Mouse (Mus musculus) lung, postnatal 25 days (tissue): ENCODE data around the gene Gp9.
A peak's percentile ranks its signal among the peaks of the same experiment; 100 is the strongest.
"Not testable (repeated sequence)": the region's sequence is repeated elsewhere in the genome, so short reads cannot be mapped to it uniquely, and the experiment has no call there.

Experiments used
- DNase-seq: peaks from one replicate; pipeline ENCODE4 v3.0.0; 2022; ENCODE audit warnings: low spot score

Gp9 gene

GRCm38 (mm10) chr6:87750184-87750910, 27.5 kb upstream of the Gp9 start:
- no peak for DNase-seq

- no peak for DNase-seq
Observed at GRCm38 (mm10) chr6:87751574-87751973, 26.3 kb upstream of the Gp9 start.

GRCm38 (mm10) chr6:87755196-87755595, 22.7 kb upstream of the Gp9 start:
- DNase-seq, result no peak

- DNase-seq, result no peak
Observed at GRCm38 (mm10) chr6:87756896-87757295, 21.0 kb upstream of the Gp9 start.

DNA sequence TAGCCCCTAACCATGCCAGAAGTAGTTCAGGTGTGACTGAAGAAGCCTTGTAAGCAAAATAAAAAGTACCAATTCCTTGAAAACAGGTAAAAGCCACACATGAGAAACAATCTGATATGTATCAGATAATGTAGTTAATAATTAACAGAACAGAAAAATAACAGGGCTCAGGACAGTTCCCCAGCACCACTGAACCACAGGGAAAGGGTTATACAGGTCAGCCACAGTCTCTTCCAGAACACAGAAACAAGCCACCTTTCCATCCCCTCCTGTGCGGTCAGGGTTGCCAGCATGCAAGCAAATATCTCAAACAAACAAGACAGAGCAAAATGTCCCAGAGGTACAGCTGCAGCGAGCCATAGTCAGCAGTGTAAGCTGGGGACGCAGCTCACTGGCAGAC, 18.5 kb upstream of the Gp9 start:
- DNase-seq, result no peak

GRCm38 (mm10) chr6:87759850-87760249, 18.0 kb upstream of the Gp9 start:
- DNase-seq, result no peak

GRCm38 (mm10) chr6:87762161-87762560, 15.7 kb upstream of the Gp9 start:
- no peak for DNase-seq

DNA sequence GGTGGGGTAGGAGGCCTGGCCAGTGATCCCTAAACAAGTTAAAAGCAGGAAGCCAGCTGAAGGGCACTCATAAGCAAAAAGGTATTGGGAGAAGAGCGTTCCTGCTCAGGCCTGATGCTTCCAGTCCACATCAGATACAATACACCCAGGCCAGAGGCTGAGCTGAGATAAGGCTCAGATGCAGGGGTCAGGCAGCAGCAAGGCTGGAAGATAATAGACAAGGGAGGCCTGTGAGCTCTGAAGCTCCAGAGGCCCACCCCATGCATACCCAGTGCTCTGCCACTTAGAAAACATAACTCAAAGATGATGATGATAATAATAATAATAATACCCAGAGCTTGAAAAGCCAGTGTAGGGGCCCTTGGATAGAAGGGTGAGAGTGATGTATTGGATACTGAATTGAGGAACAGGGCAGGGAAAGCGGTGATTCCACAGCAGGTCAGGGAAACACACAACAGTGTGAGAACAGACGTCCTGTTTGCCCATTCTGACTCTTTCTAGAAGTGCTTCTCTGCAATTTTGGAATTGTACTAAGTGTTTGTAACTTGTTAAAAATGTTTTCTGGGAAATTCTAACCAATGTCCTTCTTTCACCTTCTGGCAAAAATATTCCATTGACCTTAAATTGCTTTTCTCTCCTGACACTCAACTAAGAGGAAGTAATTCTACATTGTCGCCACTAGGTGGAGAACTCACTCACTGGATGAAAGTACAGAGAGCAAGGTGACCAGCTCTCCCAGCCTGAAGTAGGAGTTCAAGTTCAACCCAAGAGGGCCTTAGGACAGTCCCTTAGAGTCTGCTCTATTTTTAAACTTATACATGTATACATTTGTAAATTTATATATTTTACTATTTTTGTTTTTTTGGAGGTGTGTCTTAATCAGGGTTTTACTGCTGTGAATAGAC, 14.2 kb upstream of the Gp9 start:
- DNase-seq, result peak; percentile 62

DNA sequence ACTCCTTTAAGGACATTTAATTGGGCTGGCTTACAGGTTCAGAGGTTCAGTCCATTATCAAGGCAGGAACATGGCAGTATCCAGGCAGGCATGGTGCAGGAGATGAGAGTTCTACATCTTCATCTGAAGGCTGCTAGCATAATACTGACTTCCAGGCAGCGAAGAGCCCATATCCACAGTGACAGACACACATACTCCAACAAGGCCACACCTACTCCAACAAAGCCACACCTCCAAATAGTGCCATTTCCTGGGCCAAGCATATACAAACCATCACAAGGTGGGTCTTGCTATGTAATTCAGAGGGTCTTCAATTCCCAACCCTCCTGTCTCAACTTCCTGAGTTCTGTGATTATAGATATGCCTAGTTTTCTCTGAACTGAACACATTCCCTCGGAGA, 13.6 kb upstream of the Gp9 start:
- DNase-seq, result not testable (repeated sequence)

DNA sequence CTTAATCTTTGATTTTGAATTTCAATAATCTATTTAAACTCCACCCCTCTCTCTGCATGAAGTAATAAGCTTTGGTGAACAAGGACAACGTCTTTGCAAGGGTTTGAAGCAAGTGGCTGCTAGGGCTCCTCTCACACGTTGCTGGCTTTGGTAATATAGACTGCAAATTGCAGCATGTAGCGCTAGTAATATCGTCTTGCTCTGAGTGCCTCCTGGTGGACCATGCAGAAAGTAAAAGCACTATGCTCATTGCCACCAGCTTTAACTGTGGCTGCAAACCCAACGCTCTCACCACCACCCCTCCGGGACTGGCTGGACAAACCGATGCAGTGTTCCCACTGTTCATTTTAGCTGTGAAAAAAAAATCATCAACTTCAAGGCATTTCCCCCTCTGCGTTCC, 7.2 kb upstream of the Gp9 start:
- DNase-seq, result no peak

DNA sequence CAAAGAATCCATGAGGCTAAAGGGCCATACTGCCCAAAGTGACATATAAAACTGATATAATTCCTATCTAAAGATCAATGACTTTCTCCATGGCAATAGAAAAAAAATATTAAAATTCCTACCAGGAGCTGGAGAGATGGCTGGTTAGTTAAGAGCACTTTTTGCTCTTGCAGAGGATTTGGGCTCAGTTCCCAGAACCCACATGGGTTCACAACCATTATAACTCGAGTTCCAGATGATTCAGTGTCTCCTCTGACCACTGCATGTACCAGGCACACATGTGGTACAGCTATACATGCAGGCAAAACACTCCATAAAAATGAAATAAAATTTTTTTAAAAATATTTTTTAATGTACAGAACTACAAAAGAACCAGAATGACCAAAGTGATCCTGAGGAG, 3.4 kb upstream of the Gp9 start:
- no peak for DNase-seq

DNA sequence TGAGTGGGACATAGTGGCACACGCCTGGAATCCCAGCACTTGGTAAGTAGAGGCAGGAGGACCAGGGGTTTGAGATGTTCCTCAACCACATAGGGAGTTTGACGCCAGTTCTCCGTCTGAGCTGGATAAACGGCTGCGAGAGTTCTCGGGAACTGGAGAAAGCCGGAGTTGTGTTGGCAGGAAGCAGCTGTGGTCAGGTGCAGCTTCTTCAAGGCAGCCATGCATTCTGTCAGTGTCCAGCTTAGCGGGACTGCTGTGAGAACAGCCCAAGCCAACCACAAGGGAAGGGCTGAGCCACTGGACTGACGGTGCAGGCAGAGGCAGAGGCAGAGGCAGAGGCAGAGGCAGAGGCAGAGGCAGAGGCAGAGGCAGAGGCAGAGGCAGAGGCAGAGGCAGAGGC, 3.0 kb upstream of the Gp9 start:
- no peak for DNase-seq

DNA sequence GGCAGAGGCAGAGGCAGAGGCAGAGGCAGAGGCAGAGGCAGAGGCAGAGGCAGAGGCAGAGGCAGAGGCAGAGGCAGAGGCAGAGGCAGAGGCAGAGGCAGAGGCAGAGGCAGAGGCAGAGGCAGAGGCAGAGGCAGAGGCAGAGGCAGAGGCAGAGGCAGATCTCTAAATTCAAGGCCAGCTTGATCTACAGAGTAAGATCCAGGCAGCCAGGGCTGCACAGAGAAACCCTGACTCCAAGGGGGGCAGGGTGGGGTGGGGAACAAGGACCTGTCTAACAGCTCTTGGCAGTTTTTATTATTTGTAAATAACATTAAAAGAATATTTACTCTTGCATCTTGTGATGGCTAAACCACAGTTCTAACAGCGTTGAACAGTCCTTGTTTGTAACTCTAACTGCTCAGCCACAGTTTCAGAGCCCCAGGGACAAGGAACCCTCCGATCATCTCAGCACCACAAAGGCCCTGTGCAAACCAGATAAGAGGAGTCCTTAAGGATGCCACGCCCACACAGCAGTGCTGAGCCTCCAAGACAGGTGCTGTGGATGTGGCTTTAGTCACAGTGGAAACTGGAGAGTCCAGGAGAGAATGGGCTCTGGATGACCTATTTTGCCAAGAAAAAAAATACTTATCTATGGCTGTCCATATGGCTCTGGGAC, 2.2 kb upstream of the Gp9 start:
- DNase-seq, result no peak

- no peak for DNase-seq
Observed at GRCm38 (mm10) chr6:87776663-87777062, 1.2 kb upstream of the Gp9 start.

DNA sequence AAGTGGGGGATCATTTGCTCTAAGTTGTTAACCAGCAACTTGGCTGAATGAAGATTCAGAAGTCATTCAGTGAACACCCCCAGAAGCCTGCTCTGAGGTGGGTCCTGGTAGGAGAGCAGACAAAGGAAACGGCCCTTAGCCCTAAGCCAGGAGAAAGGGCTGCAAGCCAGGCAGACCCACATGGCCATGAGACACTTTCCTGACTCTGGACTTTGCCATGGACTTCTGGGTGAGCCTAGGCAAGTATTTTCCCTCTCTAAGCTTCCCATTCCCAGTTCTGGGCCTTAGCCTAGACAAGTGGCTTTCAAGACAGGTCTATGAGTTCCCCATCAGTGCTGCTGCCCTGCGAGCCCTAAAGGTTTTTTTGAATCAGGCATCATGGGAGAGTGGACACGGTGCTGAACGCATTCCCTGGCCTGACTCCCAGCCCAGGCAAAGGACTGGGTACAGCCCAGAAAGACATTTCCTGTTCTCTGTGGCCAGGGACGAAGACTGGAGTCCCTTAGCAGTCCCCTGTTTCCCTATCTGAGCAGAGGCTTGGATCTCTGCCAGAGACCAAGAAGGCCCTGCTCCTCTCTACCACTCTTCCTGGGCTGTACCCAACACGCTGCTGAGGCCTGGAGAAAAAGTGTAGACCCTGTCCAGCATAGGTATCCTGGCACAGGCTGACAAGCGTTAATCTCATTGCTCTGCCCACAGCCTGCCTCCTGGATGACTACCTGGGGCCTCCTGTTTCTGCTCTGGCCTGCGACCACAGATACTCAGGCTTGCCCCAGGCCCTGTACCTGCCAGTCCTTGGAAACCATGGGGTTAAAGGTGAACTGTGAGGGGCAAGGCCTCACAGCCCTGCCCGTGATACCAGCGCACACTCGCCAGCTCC, 662 bp downstream of the Gp9 start:
- no peak for DNase-seq

- no peak for DNase-seq
Observed at GRCm38 (mm10) chr6:87779174-87780165, 1.6 kb downstream of the Gp9 start.

DNA sequence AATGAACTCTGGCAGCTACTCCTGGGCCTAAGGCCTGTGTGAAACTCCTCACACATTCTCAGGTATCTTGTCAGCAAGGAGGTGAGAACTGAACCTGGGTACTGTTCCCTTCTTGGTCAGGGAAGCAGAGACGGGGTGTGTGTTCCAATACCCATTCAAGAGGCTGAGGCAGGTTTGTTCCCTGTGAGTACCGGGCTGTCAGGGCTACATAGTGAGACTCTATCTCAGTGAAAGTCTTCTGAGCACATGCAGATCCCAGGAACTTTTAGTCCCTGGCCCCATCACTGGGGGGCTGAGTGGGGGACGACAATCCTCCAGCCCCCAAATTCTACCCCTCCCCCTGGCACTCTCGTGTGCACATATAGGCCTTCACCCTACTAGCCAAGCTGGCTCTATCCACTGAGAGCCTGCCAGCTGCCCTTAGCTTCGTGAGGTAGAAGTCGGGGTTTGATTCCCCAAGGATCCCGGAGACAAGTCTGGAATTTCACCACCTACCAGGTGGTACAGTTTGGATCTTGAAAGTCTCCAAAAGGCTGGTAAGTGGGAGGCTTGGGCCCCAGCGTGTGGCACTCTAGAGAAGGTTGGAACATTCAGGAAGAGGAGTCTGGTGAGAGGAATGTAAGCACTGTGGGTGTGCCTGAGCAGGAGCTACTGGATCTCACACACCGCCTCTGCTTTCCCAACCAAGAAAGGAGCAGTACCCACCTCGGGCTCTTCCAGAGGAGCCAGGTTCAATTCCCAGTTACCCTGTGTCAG, 2.9 kb downstream of the Gp9 start:
- no peak for DNase-seq

DNA sequence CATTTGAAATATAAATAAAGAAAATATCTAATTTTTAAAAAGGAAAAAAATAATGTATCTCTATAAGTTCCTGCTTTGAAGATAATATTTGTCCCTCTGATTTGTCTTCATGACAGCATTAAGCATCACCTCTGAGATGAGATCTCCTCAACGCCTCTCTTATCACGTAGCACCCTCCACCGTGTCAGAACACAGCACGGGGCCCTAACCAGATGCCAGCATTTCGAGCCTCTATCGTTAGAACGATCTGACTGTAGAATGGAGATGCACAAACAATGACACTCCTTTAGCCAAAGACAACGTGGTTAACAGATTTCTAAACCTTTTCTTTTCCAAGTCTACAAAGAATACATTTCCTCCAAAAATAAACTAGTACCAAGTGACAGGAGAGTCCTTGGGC, 6.2 kb downstream of the Gp9 start:
- no peak for DNase-seq

DNA sequence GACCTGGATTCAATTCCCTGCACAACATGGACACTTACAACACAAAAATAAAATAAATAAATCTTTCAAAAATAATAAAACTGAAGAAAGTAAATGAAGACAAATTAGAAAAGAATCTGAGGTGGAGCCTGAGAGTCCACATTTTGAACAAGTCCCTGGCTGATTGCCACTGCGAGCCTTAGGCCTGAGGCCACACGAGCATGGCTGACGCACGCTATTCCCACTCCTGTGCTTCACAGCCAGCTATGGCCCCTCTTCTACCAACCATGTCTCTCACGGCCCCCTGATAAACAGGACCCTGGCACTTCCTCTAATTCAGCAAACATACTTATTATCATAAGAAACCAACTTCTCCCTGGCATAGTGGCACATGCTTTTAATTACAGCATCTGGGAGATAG, 8.7 kb downstream of the Gp9 start:
- no peak for DNase-seq
